Mouse (Mus musculus) kidney, embryonic 14.5 days (tissue): ENCODE measurements around the gene Vmn1r142. TPM values are rescaled to one million over a fixed set of nuclear protein-coding genes. Genes with fewer than 3 reads are reported as not detected.
"Not testable (repeated sequence)": the region's sequence is repeated elsewhere in the genome, so short reads cannot be mapped to it uniquely, and the experiment has no call there.

Experiments
- ATAC-seq: fragments of 200-750 bp; cut with Nextera tagmentation; 2 replicates; pipeline ENCODE4 v1.8.0; 2017; ENCODE audit warnings: moderate number of reproducible peaks, mild to moderate bottlenecking, moderate TSS enrichment, moderate library complexity; ENCODE audit not compliant: low FRiP score, low TSS enrichment
- H3K27ac ChIP-seq: fragments of 300-500 bp; sonication (generic); 2 replicates; pipeline ENCODE4 v1.5.1; 2014; ENCODE audit warnings: low read depth, mild to moderate bottlenecking, low read length, moderate library complexity, mixed read lengths
- H3K27me3 ChIP-seq: fragments of 300-500 bp; sonication (generic); 2 replicates; pipeline ENCODE4 v1.6.1; 2014; ENCODE audit warnings: mild to moderate bottlenecking, low read length; ENCODE audit not compliant: control insufficient read depth, insufficient read depth
- H3K36me3 ChIP-seq: fragments of 300-500 bp; sonication (generic); 2 replicates; pipeline ENCODE4 v1.6.1; 2014; ENCODE audit warnings: low read length, mixed read lengths; ENCODE audit not compliant: control insufficient read depth, insufficient read depth
- H3K4me1 ChIP-seq: fragments of 300-500 bp; sonication (generic); 2 replicates; pipeline ENCODE4 v1.6.1; 2014; ENCODE audit warnings: low read length, mixed read lengths; ENCODE audit not compliant: control insufficient read depth, insufficient read depth
- H3K4me2 ChIP-seq: fragments of 300-500 bp; sonication (generic); replicated peaks from 2 replicates; pipeline ENCODE4 v1.6.1; 2014; ENCODE audit warnings: low read depth, mild to moderate bottlenecking, low read length
- H3K4me3 ChIP-seq: fragments of 300-500 bp; sonication (generic); 2 replicates; pipeline ENCODE4 v1.5.1; 2014; ENCODE audit warnings: mild to moderate bottlenecking, low read length
- H3K9ac ChIP-seq: fragments of 300-500 bp; sonication (generic); 2 replicates; pipeline ENCODE4 v1.6.1; 2014; ENCODE audit warnings: low read depth, mild to moderate bottlenecking, low read length, moderate library complexity
- H3K9me3 ChIP-seq: fragments of 300-500 bp; sonication (generic); 2 replicates; pipeline ENCODE4 v1.6.1; 2016; ENCODE audit warnings: low read length; ENCODE audit not compliant: control insufficient read depth
- WGBS: fragments of 180-500 bp; shearing (Covaris S2); extraction: QIAGEN DNeasy Blood & Tissue Kit; methylation state at CpG from one replicate; pipeline ENCODE4 v1.1.7; 2014; 5-methylcytosine and 5-hydroxymethylcytosine counted together
- polyA plus RNA-seq: library from polyadenylated mRNA; unstranded; fragments of >200 nt; fragmentation: Nextera tagmentation; extraction: Ambion mirVana; gene quantifications from 2 replicates; pipeline ENCODE4 v1.2.1, GENCODE M21; 2014

Gene Vmn1r142
- not detected in 2 replicates for polyA plus RNA-seq

DNA sequence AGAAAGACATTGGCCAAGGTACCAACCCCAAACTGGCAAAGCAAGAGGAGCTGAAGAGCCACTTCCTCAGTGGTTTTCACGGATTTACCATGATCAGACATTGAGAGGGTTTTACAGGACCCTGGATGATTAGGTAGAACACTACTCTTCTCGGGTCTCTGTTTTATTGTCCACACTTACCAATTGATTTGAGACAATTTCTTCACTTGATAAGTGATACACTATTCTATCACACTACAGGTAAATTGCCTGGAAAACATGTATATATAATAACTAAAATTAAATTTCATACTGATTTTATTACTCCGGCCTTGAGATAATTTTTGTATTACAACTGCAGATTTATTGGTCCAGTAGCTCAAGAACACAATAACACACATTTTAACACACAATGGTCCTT is at the start of gene Vmn1r142:
Gene Vmn1r142, minus strand, starts transcription at position 101 of the 400 bp plus-strand sequence.
- H3K9ac ChIP-seq, ATAC-seq, H3K9me3 ChIP-seq, H3K4me3 ChIP-seq, H3K27me3 ChIP-seq, H3K4me1 ChIP-seq, H3K36me3 ChIP-seq, H3K27ac ChIP-seq, H3K4me2 ChIP-seq: not testable (repeated sequence)
- no CpG with 5 or more reads among the region's 3 CpGs for WGBS

DNA sequence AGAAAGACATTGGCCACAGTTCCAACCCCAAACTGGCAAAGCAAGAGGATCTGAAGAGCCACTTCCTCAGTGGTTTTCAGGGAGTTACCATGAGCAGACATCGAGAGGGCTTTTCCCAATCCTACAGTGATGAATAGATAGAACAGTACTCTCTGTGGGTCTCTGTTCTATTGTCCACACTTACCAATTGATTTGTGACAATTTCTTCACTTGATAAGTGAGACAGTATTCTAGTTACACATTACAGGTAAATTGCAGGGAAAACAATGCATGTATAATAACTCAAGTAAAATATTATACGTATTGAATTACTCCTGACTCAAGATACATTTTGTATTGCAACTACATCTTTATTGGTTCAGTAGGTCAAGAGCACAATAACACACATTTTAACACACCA is 37.3 kb upstream of the Vmn1r142 start, which contains the start of gene Gm8653:
Gene Gm8653, minus strand, starts transcription at position 101 of the 400 bp plus-strand sequence.
- H3K4me2 ChIP-seq, H3K27me3 ChIP-seq, ATAC-seq, H3K4me3 ChIP-seq, H3K27ac ChIP-seq, H3K36me3 ChIP-seq, H3K9me3 ChIP-seq, H3K4me1 ChIP-seq, H3K9ac ChIP-seq: not testable (repeated sequence)
- WGBS: no CpG with 5 or more reads among the region's 2 CpGs

DNA sequence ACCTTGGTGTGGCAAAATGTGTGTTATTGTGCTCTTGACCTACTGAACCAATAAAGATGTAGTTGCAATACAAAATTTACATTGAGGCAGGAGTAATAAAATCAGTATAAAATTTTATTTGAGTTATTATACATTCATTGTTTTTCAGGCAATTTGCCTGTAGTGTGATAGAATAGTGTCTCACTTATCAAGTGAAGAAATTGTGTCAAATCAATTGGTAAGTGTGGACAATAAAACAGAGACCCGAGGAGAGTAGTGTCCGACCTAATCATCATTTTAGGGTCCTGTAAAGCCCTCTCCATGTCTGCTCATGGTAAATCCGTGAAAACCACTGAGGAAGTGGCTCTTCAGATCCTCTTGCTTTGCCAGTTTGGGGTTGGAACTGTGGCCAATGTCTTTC is 25.2 kb upstream of the Vmn1r142 start, which contains the start of gene Vmn1r143:
Gene Vmn1r143, plus strand, starts transcription at position 301 of the 400 bp plus-strand sequence.
- H3K27ac ChIP-seq, H3K4me1 ChIP-seq, H3K27me3 ChIP-seq, ATAC-seq, H3K36me3 ChIP-seq, H3K4me3 ChIP-seq, H3K4me2 ChIP-seq, H3K9ac ChIP-seq, H3K9me3 ChIP-seq: not testable (repeated sequence)
- no CpG with 5 or more reads among the region's 3 CpGs for WGBS

DNA sequence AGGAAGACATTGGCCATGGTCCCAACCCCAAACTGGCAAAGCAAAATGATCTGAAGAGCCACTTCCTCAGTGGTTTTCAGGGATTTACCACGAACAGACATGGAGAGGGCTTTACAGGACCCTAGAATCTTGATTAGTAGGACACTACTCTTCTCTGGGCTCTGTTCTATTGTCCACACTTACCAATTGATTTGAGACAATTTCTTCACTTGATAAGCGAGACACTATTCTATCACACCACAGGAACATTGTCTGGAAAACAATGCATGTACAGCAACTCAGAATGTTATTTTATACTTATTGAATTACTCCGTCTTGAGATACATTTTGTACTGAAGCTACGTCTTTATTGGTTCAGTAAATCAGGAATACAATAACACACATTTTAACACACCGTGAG is 29.2 kb downstream of the Vmn1r142 start, which contains the start of gene Gm10666:
Gene Gm10666, minus strand, starts transcription at position 101 of the 400 bp plus-strand sequence.
- not testable (repeated sequence) for H3K27me3 ChIP-seq, ATAC-seq, H3K27ac ChIP-seq, H3K4me3 ChIP-seq, H3K4me1 ChIP-seq, H3K9me3 ChIP-seq, H3K36me3 ChIP-seq, H3K9ac ChIP-seq, H3K4me2 ChIP-seq
- WGBS: no CpG with 5 or more reads among the region's 5 CpGs

DNA sequence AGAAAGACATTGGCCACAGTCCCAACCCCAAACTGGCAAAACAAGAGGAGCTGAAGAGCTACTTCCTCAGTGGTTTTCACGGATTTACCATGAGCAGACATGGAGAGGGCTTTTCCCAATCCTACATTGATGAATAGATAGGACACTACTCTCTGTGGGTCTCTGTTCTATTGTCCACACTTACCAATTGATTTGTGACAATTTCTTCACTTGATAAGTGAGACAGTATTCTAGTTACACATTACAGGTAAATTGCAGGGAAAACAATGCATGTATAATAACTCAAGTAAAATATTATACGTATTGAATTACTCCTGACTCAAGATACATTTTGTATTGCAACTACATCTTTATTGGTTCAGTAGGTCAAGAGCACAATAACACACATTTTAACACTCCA is 45.7 kb downstream of the Vmn1r142 start, which contains the start of gene Gm16451:
Gene Gm16451, minus strand, starts transcription at position 101 of the 400 bp plus-strand sequence.
- not testable (repeated sequence) for ATAC-seq, H3K27ac ChIP-seq, H3K4me3 ChIP-seq, H3K36me3 ChIP-seq, H3K4me1 ChIP-seq, H3K27me3 ChIP-seq, H3K9ac ChIP-seq, H3K9me3 ChIP-seq, H3K4me2 ChIP-seq
- WGBS: no CpG with 5 or more reads among the region's 2 CpGs

Other genes with a start within 250 kb of the Vmn1r142 start
- gene Gm5891, start 242.7 kb downstream of the Vmn1r142 start, polyA plus RNA-seq: not detected in 2 replicates
- gene Vmn1r137, start 169.4 kb downstream of the Vmn1r142 start, polyA plus RNA-seq: not detected in 2 replicates
- not detected in 2 replicates for gene Vmn1r138, start 135.1 kb downstream of the Vmn1r142 start, polyA plus RNA-seq
- not detected in 2 replicates for gene Gm6176, start 107.7 kb downstream of the Vmn1r142 start, polyA plus RNA-seq
- not detected in 2 replicates for gene Vmn1r139, start 95.0 kb downstream of the Vmn1r142 start, polyA plus RNA-seq
- not detected in 2 replicates for gene Gm16451, start 45.8 kb downstream of the Vmn1r142 start, polyA plus RNA-seq
- not detected in 2 replicates for gene Gm10666, start 29.3 kb downstream of the Vmn1r142 start, polyA plus RNA-seq
- gene Vmn1r143, start 25.3 kb upstream of the Vmn1r142 start, polyA plus RNA-seq: not detected in 2 replicates
- not detected in 2 replicates for gene Gm8653, start 37.2 kb upstream of the Vmn1r142 start, polyA plus RNA-seq
- not detected in 2 replicates for gene Gm8453, start 65.4 kb upstream of the Vmn1r142 start, polyA plus RNA-seq
- not detected in 2 replicates for gene Gm4187, start 165.7 kb upstream of the Vmn1r142 start, polyA plus RNA-seq
- not detected in 2 replicates for gene Gm8660, start 207.0 kb upstream of the Vmn1r142 start, polyA plus RNA-seq
- not detected in 2 replicates for gene Vmn1r148, start 249.5 kb upstream of the Vmn1r142 start, polyA plus RNA-seq